Mouse (Mus musculus) liver, embryonic 14.5 days (tissue): ENCODE measurements at regions not wholly inside any gene's neighbourhood (a gene's known extent, or its start where the extent isn't known, plus 50 kb on each side); places are given as distances from the start of the nearest gene placed in this dataset.
A peak's percentile ranks its signal among the peaks of the same experiment; 100 is the strongest.

Experiments
- ATAC-seq: fragments of 200-750 bp; cut with Nextera tagmentation; 2 replicates; pipeline ENCODE4 v1.8.0; 2017; ENCODE audit warnings: moderate number of reproducible peaks, mild to moderate bottlenecking, moderate library complexity; ENCODE audit not compliant: insufficient read depth
- DNase-seq, 3 experiments: peaks; one replicate each; pipeline ENCODE4 v3.0.0-alpha.2; 2012 to 2013; ENCODE audit warnings: low read depth in 3 of 3, low spot score in 3 of 3
- H3K27ac ChIP-seq: fragments of 300-500 bp; sonication (generic); 2 replicates; pipeline ENCODE4 v1.5.1; 2014; ENCODE audit warnings: moderate library complexity, mild to moderate bottlenecking, control low read depth, inconsistent platforms
- H3K27me3 ChIP-seq: fragments of 300-500 bp; sonication (generic); 2 replicates; pipeline ENCODE4 v1.6.1; 2014; ENCODE audit warnings: mild to moderate bottlenecking, low read length, moderate library complexity; ENCODE audit not compliant: control insufficient read depth, insufficient read depth
- H3K36me3 ChIP-seq: fragments of 300-500 bp; sonication (generic); replicated peaks from 2 replicates; pipeline ENCODE4 v1.6.1; 2014; ENCODE audit warnings: low read depth; ENCODE audit not compliant: control insufficient read depth, insufficient read depth
- H3K4me1 ChIP-seq, 2 experiments: fragments of 200-500 bp in 1 of 2; fragments of 300-500 bp in 1 of 2; sonication (generic) in 1 of 2; replicated peaks; 2 replicates each; pipeline ENCODE4 v1.6.1; 2012 to 2014; ENCODE audit warnings: antibody characterized with exemption in 1 of 2, inconsistent platforms in 1 of 2, low read length in 1 of 2; ENCODE audit not compliant: control insufficient read depth in 2 of 2, insufficient read depth in 2 of 2
- H3K4me2 ChIP-seq: fragments of 300-500 bp; sonication (generic); 2 replicates; pipeline ENCODE4 v1.6.1; 2014; ENCODE audit warnings: low read depth, mild to moderate bottlenecking, control low read depth, moderate library complexity
- H3K4me3 ChIP-seq, 2 experiments: fragments of 200-500 bp in 1 of 2; fragments of 300-500 bp in 1 of 2; sonication (generic) in 1 of 2; 2 replicates each; pipeline ENCODE4 v1.5.1; 2012 to 2014; ENCODE audit warnings: low read depth in 2 of 2, low read length in 2 of 2, mild to moderate bottlenecking in 2 of 2, control low read depth in 1 of 2, inconsistent platforms in 1 of 2, moderate library complexity in 1 of 2; ENCODE audit not compliant: insufficient read depth in 1 of 2
- H3K9ac ChIP-seq: fragments of 300-500 bp; sonication (generic); replicated peaks from 2 replicates; pipeline ENCODE4 v1.6.1; 2014; ENCODE audit warnings: mild to moderate bottlenecking, control low read depth, moderate library complexity
- H3K9me3 ChIP-seq: fragments of 300-500 bp; sonication (generic); 2 replicates; pipeline ENCODE4 v1.6.1; 2016; ENCODE audit warnings: low read length, mixed read lengths; ENCODE audit not compliant: control insufficient read depth
- CTCF ChIP-seq: IDR thresholded peaks from 2 replicates; pipeline ENCODE4 v1.5.1; 2016; ENCODE audit warnings: antibody characterized with exemption, low read depth, control low read depth
- EP300 ChIP-seq: IDR thresholded peaks from 2 replicates; pipeline ENCODE4 v1.6.1; 2016; ENCODE audit warnings: antibody characterized with exemption, low read depth
- WGBS: fragments of 180-500 bp; shearing (Covaris S2); extraction: QIAGEN DNeasy Blood & Tissue Kit; methylation state at CpG from one replicate; pipeline ENCODE4 v1.1.7; 2014; ENCODE audit not compliant: insufficient replicate concordance; 5-methylcytosine and 5-hydroxymethylcytosine counted together

- no peaks in the 10 kb centered on the region for H3K27me3 ChIP-seq
- no peak overlapping the region for H3K27ac ChIP-seq
- DNase-seq (no peak), ATAC-seq (no peak)
- H3K4me1 ChIP-seq: no peaks in the 10 kb centered on the region
- H3K4me2 ChIP-seq: no peak overlapping the region
- H3K36me3 ChIP-seq: no peaks in the 10 kb centered on the region
- 82% methylated on average over 1 of the region's 1 CpGs for WGBS
- H3K4me3 ChIP-seq: no peak overlapping the region
- TF ChIP-seq CTCF: no peak
- TF ChIP-seq EP300: no peak
- H3K9ac ChIP-seq: no peak overlapping the region
- H3K9me3 ChIP-seq: no peaks in the 10 kb centered on the region
Observed at GRCm38 (mm10) chrX:23556271-23556670, 136.6 kb upstream of the Wdr44 start.

DNA sequence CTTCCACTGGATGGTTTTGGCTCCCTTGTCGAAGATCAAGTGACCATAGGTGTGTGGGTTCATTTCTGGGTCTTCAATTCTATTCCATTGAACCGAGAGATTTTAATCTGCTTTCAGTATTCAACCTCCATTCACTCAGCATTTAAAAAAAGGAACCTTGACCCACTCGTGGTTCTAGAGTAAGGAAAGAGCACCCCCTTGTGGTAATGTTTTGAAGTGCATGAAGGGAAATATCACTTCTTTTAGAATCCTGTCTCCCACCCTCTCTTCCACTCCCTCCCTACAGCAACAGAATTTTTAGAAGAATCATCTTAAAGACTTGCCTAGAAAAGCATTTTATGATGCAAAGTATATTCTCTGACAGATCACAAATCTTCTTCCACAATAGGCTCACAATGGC, 127.3 kb upstream of the Wdr44 start:
- ATAC-seq (no peak), DNase-seq (peak in 1 of 3 experiments; percentile 0)
- Histone ChIP-seq H3K27me3 (no peaks in the 10 kb centered on the region), H3K9me3 (no peaks in the 10 kb centered on the region), H3K4me3 (no peak overlapping the region), H3K4me1 (no peaks in the 10 kb centered on the region), H3K4me2 (no peak overlapping the region), H3K36me3 (no peaks in the 10 kb centered on the region), H3K9ac (no peak overlapping the region), H3K27ac (no peak overlapping the region)
- TF ChIP-seq EP300 (no peak), CTCF (peak; percentile 35; the same call in 1 of the 2 replicates)
- WGBS: 14% methylated on average over 3 of the region's 3 CpGs
